Comparison of ENCODE assay signal across 9 mouse cellular contexts in genomic region chr11:117779434-117780198, GRCm38 (mm10). TPM values are rescaled to one million over a fixed set of nuclear protein-coding genes. Genes with fewer than 3 reads are reported as not detected.
DNase-seq lines count a peak whose midpoint lies in the region; ATAC-seq lines count a peak whose summit lies in the region.
"Had no signal": no experiment of that assay in that cellular context is flagged by ENCODE, and none has a peak within 500 bp of the region (broad histone marks: within the 10 kb centered on the region; RNA-seq: fewer than 3 reads in every experiment).

No protein-coding gene starts in this region.

- WGBS in forebrain, embryonic 12.5 days = 6% methylated on average over 38 of the region's 38 CpGs
- 4% methylated on average over 38 of the region's 38 CpGs for WGBS in hindbrain, embryonic 10.5 days
- WGBS in limb, embryonic 12.5 days = 2% methylated on average over 38 of the region's 38 CpGs
- 6% methylated on average over 38 of the region's 38 CpGs for WGBS in midbrain, embryonic 11.5 days

- no peaks in the 10 kb centered on the region for H3K9me3 ChIP-seq in forebrain, embryonic 12.5 days
- no peaks in the 10 kb centered on the region for H3K9me3 ChIP-seq in hindbrain, embryonic 10.5 days
- H3K9me3 ChIP-seq in limb, embryonic 12.5 days = no peaks in the 10 kb centered on the region
- no peaks in the 10 kb centered on the region for H3K9me3 ChIP-seq in midbrain, embryonic 11.5 days (ENCODE audit: control insufficient read depth, low read length)

- H3K4me3 ChIP-seq in forebrain, embryonic 12.5 days (replicated peaks) = peak overlapping the region; percentile 33
- peak overlapping the region; percentile 59 for H3K4me3 ChIP-seq in hindbrain, embryonic 10.5 days
- H3K4me3 ChIP-seq in limb, embryonic 12.5 days (replicated peaks) = peak overlapping the region; percentile 54
- H3K4me3 ChIP-seq in midbrain, embryonic 11.5 days (ENCODE audit: low read depth, low read length) = peak overlapping the region; percentile 30

- peak overlapping the region; percentile 31; the same call in 1 of the 2 replicates for H3K27ac ChIP-seq in forebrain, embryonic 12.5 days
- H3K27ac ChIP-seq in hindbrain, embryonic 10.5 days = peak overlapping the region; percentile 92
- H3K27ac ChIP-seq in limb, embryonic 12.5 days = peak overlapping the region; percentile 86
- H3K27ac ChIP-seq in midbrain, embryonic 11.5 days (ENCODE audit: low read depth, low read length) = peak overlapping the region; percentile 57

- 0 out of 2 replicates have a peak, but pooled peaks have one; percentile 10 for ATAC-seq in forebrain, embryonic 12.5 days (ENCODE audit: low FRiP score)
- ATAC-seq in limb, embryonic 12.5 days (ENCODE audit: insufficient number of reproducible peaks, insufficient read depth, low FRiP score, low TSS enrichment, low read depth) = peak; percentile 23; the same call in 1 of the 2 replicates
- peak; percentile 49 for ATAC-seq in midbrain, embryonic 11.5 days (ENCODE audit: low FRiP score)

- H3K4me1 ChIP-seq in forebrain, embryonic 12.5 days = peaks cover 41% of the 10 kb centered on the region
- H3K4me1 ChIP-seq in hindbrain, embryonic 10.5 days (replicated peaks) = peaks cover 66% of the 10 kb centered on the region
- H3K4me1 ChIP-seq in limb, embryonic 12.5 days (replicated peaks) = peaks cover 52% of the 10 kb centered on the region
- peaks cover 17% of the 10 kb centered on the region for H3K4me1 ChIP-seq in midbrain, embryonic 11.5 days (ENCODE audit: control insufficient read depth, insufficient read depth, low read length)

- peak overlapping the region; percentile 33 for H3K9ac ChIP-seq in forebrain, embryonic 12.5 days
- H3K9ac ChIP-seq in limb, embryonic 12.5 days (replicated peaks) = peak overlapping the region; percentile 70
- H3K9ac ChIP-seq in midbrain, embryonic 11.5 days (ENCODE audit: low read length) = peak overlapping the region; percentile 65

- H3K27me3 ChIP-seq in forebrain, embryonic 12.5 days = peaks cover 70% of the 10 kb centered on the region
- peaks cover 61% of the 10 kb centered on the region for H3K27me3 ChIP-seq in hindbrain, embryonic 10.5 days (ENCODE audit: insufficient read depth, poor library complexity, severe bottlenecking)
- peaks cover 32% of the 10 kb centered on the region for H3K27me3 ChIP-seq in limb, embryonic 12.5 days
- H3K27me3 ChIP-seq in midbrain, embryonic 11.5 days (ENCODE audit: control insufficient read depth, insufficient read depth, low read length) = peaks cover 44% of the 10 kb centered on the region

- peak overlapping the region; percentile 56 for H3K4me2 ChIP-seq in forebrain, embryonic 12.5 days
- peak overlapping the region; percentile 98 for H3K4me2 ChIP-seq in limb, embryonic 12.5 days
- peak overlapping the region; percentile 53 for H3K4me2 ChIP-seq in midbrain, embryonic 11.5 days

- no peaks in the 10 kb centered on the region for H3K36me3 ChIP-seq in forebrain, embryonic 12.5 days (replicated peaks)
- H3K36me3 ChIP-seq in hindbrain, embryonic 10.5 days = peaks cover 14% of the 10 kb centered on the region; the same call in 1 of the 2 replicates
- peaks cover 35% of the 10 kb centered on the region for H3K36me3 ChIP-seq in limb, embryonic 12.5 days
- no peaks in the 10 kb centered on the region for H3K36me3 ChIP-seq in midbrain, embryonic 11.5 days (ENCODE audit: control insufficient read depth, insufficient read depth, low read length)

- peak; percentile 65 for DNase-seq in CD4-positive helper T cell, adult 2 months (ENCODE audit: low read depth, low spot score)
- DNase-seq in adrenal gland, postnatal 25 days = peak; percentile 81
- DNase-seq in hindbrain, embryonic 10.5 days (ENCODE audit: low spot score) = peak; percentile 82
- peak; percentile 96 for DNase-seq in midbrain, embryonic 11.5 days (ENCODE audit: low spot score, missing footprints)
- peak; percentile 60 to 64 for DNase-seq in spleen, postnatal 14 days (ENCODE audit: low spot score in 2 of 2)
- no peak for DNase-seq in right cerebral cortex, postnatal 14 days

RNA-seq across cellular contexts. Expression of gene Tmc8, which starts 2.3 kb away (rescaled TPM):
- 3.1 and 4.6 TPM in 2 replicates for total RNA-seq in adrenal gland, postnatal 25 days (2021)
- 0.82 and 1.2 TPM in 2 replicates for polyA plus RNA-seq in forebrain, embryonic 12.5 days (2016; fragmentation: Nextera tagmentation; extraction: Ambion mirVana)
- 1.5 TPM in 2 replicates for polyA plus RNA-seq in hindbrain, embryonic 10.5 days (2016; fragmentation: Nextera tagmentation; extraction: Ambion mirVana)
- 0.53 and 1.2 TPM in 2 replicates for polyA plus RNA-seq in limb, embryonic 12.5 days (2016; fragmentation: Nextera tagmentation; extraction: Ambion mirVana)
- 1.0 and 1.2 TPM in 2 replicates for polyA plus RNA-seq in midbrain, embryonic 11.5 days (2014; fragmentation: Nextera tagmentation; extraction: Ambion mirVana)

RNA-seq across cellular contexts. Expression of gene Tmc6, which starts 2.4 kb away (rescaled TPM):
- 31.9 and 43.5 TPM in 2 replicates for total RNA-seq in adrenal gland, postnatal 25 days (2021)
- 3.0 and 4.4 TPM in 2 replicates for polyA plus RNA-seq in forebrain, embryonic 12.5 days (2016; fragmentation: Nextera tagmentation; extraction: Ambion mirVana)
- 13.3 and 17.9 TPM in 2 replicates for polyA plus RNA-seq in hindbrain, embryonic 10.5 days (2016; fragmentation: Nextera tagmentation; extraction: Ambion mirVana)
- polyA plus RNA-seq in limb, embryonic 12.5 days (2016; fragmentation: Nextera tagmentation; extraction: Ambion mirVana) = 20.3 and 22.4 TPM in 2 replicates
- polyA plus RNA-seq in midbrain, embryonic 11.5 days (2014; fragmentation: Nextera tagmentation; extraction: Ambion mirVana) = 4.5 and 4.7 TPM in 2 replicates

RNA-seq across cellular contexts. Expression of gene 6030468B19Rik, which starts 17.8 kb away (rescaled TPM):
- total RNA-seq in adrenal gland, postnatal 25 days (2021) = not detected in 2 replicates
- not detected in 2 replicates for polyA plus RNA-seq in forebrain, embryonic 12.5 days (2016; fragmentation: Nextera tagmentation; extraction: Ambion mirVana)
- 1.2 and 2.2 TPM in 2 replicates for polyA plus RNA-seq in hindbrain, embryonic 10.5 days (2016; fragmentation: Nextera tagmentation; extraction: Ambion mirVana)
- 0.26 and 0.33 TPM in 2 replicates for polyA plus RNA-seq in limb, embryonic 12.5 days (2016; fragmentation: Nextera tagmentation; extraction: Ambion mirVana)
- polyA plus RNA-seq in midbrain, embryonic 11.5 days (2014; fragmentation: Nextera tagmentation; extraction: Ambion mirVana) = 0.65 and 1.3 TPM in 2 replicates
- total RNA-seq: gastrocnemius, postnatal 4 days had no signal

RNA-seq across cellular contexts. Expression of gene Gm20708, which starts 29.9 kb away (rescaled TPM):
- 1.00 and 1.8 TPM in 2 replicates for total RNA-seq in adrenal gland, postnatal 25 days (2021)
- 0.15 and 0.56 TPM in 2 replicates for polyA plus RNA-seq in forebrain, embryonic 12.5 days (2016; fragmentation: Nextera tagmentation; extraction: Ambion mirVana)
- polyA plus RNA-seq in hindbrain, embryonic 10.5 days (2016; fragmentation: Nextera tagmentation; extraction: Ambion mirVana) = 0.30 and 0.31 TPM in 2 replicates
- 0.36 and 0.58 TPM in 2 replicates for polyA plus RNA-seq in limb, embryonic 12.5 days (2016; fragmentation: Nextera tagmentation; extraction: Ambion mirVana)
- polyA plus RNA-seq in midbrain, embryonic 11.5 days (2014; fragmentation: Nextera tagmentation; extraction: Ambion mirVana) = 0.15 and 0.20 TPM in 2 replicates

RNA-seq across cellular contexts. Expression of gene Syngr2, which starts 29.9 kb away (rescaled TPM):
- total RNA-seq in adrenal gland, postnatal 25 days (2021) = 98.3 and 108 TPM in 2 replicates
- polyA plus RNA-seq in forebrain, embryonic 12.5 days (2016; fragmentation: Nextera tagmentation; extraction: Ambion mirVana) = 20.6 and 25.5 TPM in 2 replicates
- polyA plus RNA-seq in hindbrain, embryonic 10.5 days (2016; fragmentation: Nextera tagmentation; extraction: Ambion mirVana) = 33.7 and 42.3 TPM in 2 replicates
- 27.6 and 28.8 TPM in 2 replicates for polyA plus RNA-seq in limb, embryonic 12.5 days (2016; fragmentation: Nextera tagmentation; extraction: Ambion mirVana)
- polyA plus RNA-seq in midbrain, embryonic 11.5 days (2014; fragmentation: Nextera tagmentation; extraction: Ambion mirVana) = 29.9 and 36.4 TPM in 2 replicates

Comparison
In these comparisons a context has a peak if more than half of its experiments do, and no peak if none do; other contexts are left out.
1. H3K27ac ChIP-seq: peak in every context shown above with its lines; median percentile 92 in hindbrain, embryonic 10.5 days; 86 in limb, embryonic 12.5 days; 57 in midbrain, embryonic 11.5 days; 31 in forebrain, embryonic 12.5 days.